Mouse (Mus musculus): ENCODE measurements at regions not wholly inside any gene's neighbourhood (a gene's known extent, or its start where the extent isn't known, plus 50 kb on each side); places are given as distances from the start of the nearest gene placed in this dataset.
"Not testable (repeated sequence)": the region's sequence is repeated elsewhere in the genome, so short reads cannot be mapped to it uniquely, and the experiment has no call there.

DNA sequence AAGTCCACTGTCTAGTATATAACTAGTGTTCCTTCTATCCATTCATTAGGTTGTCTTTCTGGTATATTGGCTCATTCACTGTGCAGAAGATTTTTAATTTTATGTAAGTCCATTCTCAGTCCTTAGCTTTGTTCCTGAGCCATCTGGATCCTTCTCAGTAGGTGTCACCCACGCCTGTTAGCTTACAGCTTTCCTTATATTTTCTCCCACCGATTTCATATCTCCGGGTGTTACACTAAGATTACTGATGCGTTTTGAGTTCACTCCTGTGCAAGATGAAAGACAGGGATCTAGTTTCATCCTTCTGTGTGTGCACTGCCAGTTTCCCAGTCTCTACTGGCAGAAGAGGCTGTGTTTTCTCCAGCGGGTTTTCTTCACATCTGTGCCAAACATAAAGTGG lies 122.3 kb downstream of the Cbln4 start:
- no peak overlapping the region for H3K27ac ChIP-seq (ENCODE audit: control insufficient read depth, low read depth, low read length)
- TF ChIP-seq ELF1 (IDR thresholded peaks at IDR 0.05; ENCODE audit: low read depth, low read length) (no peak), SIN3A (IDR thresholded peaks at IDR 0.05; ENCODE audit: low read length) (no peak), MAFK (IDR thresholded peaks at IDR 0.05; ENCODE audit: borderline replicate concordance, low read depth, low read length) (no peak), MAX (IDR thresholded peaks at IDR 0.05; ENCODE audit: low read length) (no peak), HCFC1 (IDR thresholded peaks at IDR 0.05; ENCODE audit: low read depth, low read length) (no peak), TBP (IDR thresholded peaks at IDR 0.05; ENCODE audit: low read depth, low read length) (no peak), CHD2 (IDR thresholded peaks at IDR 0.05; ENCODE audit: low read length) (no peak), ETS1 (IDR thresholded peaks at IDR 0.05; ENCODE audit: low read depth, low read length) (no peak), TCF12 (IDR thresholded peaks at IDR 0.05; ENCODE audit: low read depth, low read length) (no peak), SMC3 (IDR thresholded peaks at IDR 0.05; ENCODE audit: low read depth, low read length) (no peak), USF2 (IDR thresholded peaks at IDR 0.05; ENCODE audit: borderline replicate concordance in 1 of 2, insufficient read depth in 1 of 2, low read depth in 1 of 2, low read length in 2 of 2) (no peak), EP300 (IDR thresholded peaks at IDR 0.05; ENCODE audit: low read depth in 1 of 2, low read length in 2 of 2) (no peak), KAT2A (conservative IDR thresholded peaks at IDR 0.05; ENCODE audit: low read depth, low read length) (no peak), E2F4 (IDR thresholded peaks at IDR 0.05; ENCODE audit: borderline replicate concordance, low read depth, low read length) (no peak), POLR2AphosphoS5 (IDR thresholded peaks at IDR 0.05; ENCODE audit: borderline replicate concordance, low read depth, low read length) (no peak), JUND (IDR thresholded peaks at IDR 0.05; ENCODE audit: low read depth, low read length) (no peak), MEF2A (IDR thresholded peaks at IDR 0.05; ENCODE audit: extremely low read depth, insufficient replicate concordance, low read depth, low read length, poor library complexity, severe bottlenecking) (no peak), POLR2AphosphoS2 (IDR thresholded peaks at IDR 0.05; ENCODE audit: low read length) (no peak), CTCF (IDR thresholded peaks at IDR 0.05 in 2 of 3, conservative IDR thresholded peaks at IDR 0.05 in 1 of 3; ENCODE audit: control insufficient read depth in 1 of 3, insufficient read depth in 1 of 3, low read depth in 2 of 3, low read length in 3 of 3, poor library complexity in 1 of 3, severe bottlenecking in 1 of 3) (no peak)
- no peaks in the 10 kb centered on the region for H3K79me2 ChIP-seq (ENCODE audit: control insufficient read depth, insufficient read depth, low read length, poor library complexity)
- no peak for DNase-seq (ENCODE audit: low read depth, low spot score)
- no peaks in the 10 kb centered on the region for H3K36me3 ChIP-seq (ENCODE audit: control insufficient read depth in 1 of 2, insufficient read depth in 2 of 2, low read length in 2 of 2)
- no peaks in the 10 kb centered on the region for H3K4me1 ChIP-seq (ENCODE audit: control insufficient read depth in 1 of 2, insufficient read depth in 2 of 2, low read length in 2 of 2)
- no peaks in the 10 kb centered on the region for H3K27me3 ChIP-seq (ENCODE audit: control insufficient read depth in 1 of 2, insufficient read depth in 2 of 2, low read length in 2 of 2)
- H3K4me3 ChIP-seq (ENCODE audit: control insufficient read depth in 1 of 2, insufficient read depth in 1 of 2, low read depth in 2 of 2, low read length in 2 of 2) = no peak overlapping the region
- H3K9ac ChIP-seq (ENCODE audit: control insufficient read depth, low read depth, low read length, poor library complexity, severe bottlenecking) = no peak overlapping the region
- H3K9me3 ChIP-seq (replicated peaks; ENCODE audit: insufficient read depth, low read length) = no peaks in the 10 kb centered on the region

GRCm38 (mm10) chr2:171887306-171887705 lies 156.0 kb downstream of the Cbln4 start:
- no peaks in the 10 kb centered on the region for H3K27me3 ChIP-seq (ENCODE audit: control insufficient read depth in 1 of 2, insufficient read depth in 2 of 2, low read length in 2 of 2)
- no peak for DNase-seq (ENCODE audit: low read depth, low spot score)
- no peak overlapping the region for H3K9ac ChIP-seq (ENCODE audit: control insufficient read depth, low read depth, low read length, poor library complexity, severe bottlenecking)
- no peak for TF ChIP-seq MAX (IDR thresholded peaks at IDR 0.05; ENCODE audit: low read length)
- no peak for TF ChIP-seq CHD2 (IDR thresholded peaks at IDR 0.05; ENCODE audit: low read length)
- no peak for TF ChIP-seq SIN3A (IDR thresholded peaks at IDR 0.05; ENCODE audit: low read length)
- TF ChIP-seq ZC3H11A (IDR thresholded peaks at IDR 0.05; ENCODE audit: low read depth, low read length) = no peak
- TF ChIP-seq ELF1 (IDR thresholded peaks at IDR 0.05; ENCODE audit: low read depth, low read length) = no peak
- TF ChIP-seq USF2 (IDR thresholded peaks at IDR 0.05; ENCODE audit: borderline replicate concordance in 1 of 2, insufficient read depth in 1 of 2, low read depth in 1 of 2, low read length in 2 of 2) = no peak
- TF ChIP-seq POLR2A (IDR thresholded peaks at IDR 0.05; ENCODE audit: control insufficient read depth in 1 of 2, insufficient read depth in 1 of 2, low read depth in 1 of 2, low read length in 2 of 2, poor library complexity in 1 of 2) = no peak
- TF ChIP-seq POLR2AphosphoS2 (IDR thresholded peaks at IDR 0.05; ENCODE audit: low read length) = no peak
- no peak for TF ChIP-seq E2F4 (IDR thresholded peaks at IDR 0.05; ENCODE audit: borderline replicate concordance, low read depth, low read length)
- TF ChIP-seq POLR2AphosphoS5 (IDR thresholded peaks at IDR 0.05; ENCODE audit: borderline replicate concordance, low read depth, low read length) = no peak
- TF ChIP-seq UBTF (IDR thresholded peaks at IDR 0.05; ENCODE audit: borderline replicate concordance, insufficient read depth, low read depth, low read length) = no peak
- no peak for TF ChIP-seq NELFE (IDR thresholded peaks at IDR 0.05; ENCODE audit: low read depth, low read length)
- TF ChIP-seq TBP (IDR thresholded peaks at IDR 0.05; ENCODE audit: low read depth, low read length) = no peak
- TF ChIP-seq TCF12 (IDR thresholded peaks at IDR 0.05; ENCODE audit: low read depth, low read length) = no peak
- H3K36me3 ChIP-seq (ENCODE audit: control insufficient read depth in 1 of 2, insufficient read depth in 2 of 2, low read length in 2 of 2) = no peaks in the 10 kb centered on the region
- H3K79me2 ChIP-seq (ENCODE audit: control insufficient read depth, insufficient read depth, low read length, poor library complexity) = no peaks in the 10 kb centered on the region
- no peaks in the 10 kb centered on the region for H3K9me3 ChIP-seq (replicated peaks; ENCODE audit: insufficient read depth, low read length)
- H3K4me3 ChIP-seq (ENCODE audit: control insufficient read depth in 1 of 2, insufficient read depth in 1 of 2, low read depth in 2 of 2, low read length in 2 of 2) = no peak overlapping the region
- H3K4me1 ChIP-seq (ENCODE audit: control insufficient read depth in 1 of 2, insufficient read depth in 2 of 2, low read length in 2 of 2) = no peaks in the 10 kb centered on the region
- no peak overlapping the region for H3K27ac ChIP-seq (ENCODE audit: control insufficient read depth, low read depth, low read length)

DNA sequence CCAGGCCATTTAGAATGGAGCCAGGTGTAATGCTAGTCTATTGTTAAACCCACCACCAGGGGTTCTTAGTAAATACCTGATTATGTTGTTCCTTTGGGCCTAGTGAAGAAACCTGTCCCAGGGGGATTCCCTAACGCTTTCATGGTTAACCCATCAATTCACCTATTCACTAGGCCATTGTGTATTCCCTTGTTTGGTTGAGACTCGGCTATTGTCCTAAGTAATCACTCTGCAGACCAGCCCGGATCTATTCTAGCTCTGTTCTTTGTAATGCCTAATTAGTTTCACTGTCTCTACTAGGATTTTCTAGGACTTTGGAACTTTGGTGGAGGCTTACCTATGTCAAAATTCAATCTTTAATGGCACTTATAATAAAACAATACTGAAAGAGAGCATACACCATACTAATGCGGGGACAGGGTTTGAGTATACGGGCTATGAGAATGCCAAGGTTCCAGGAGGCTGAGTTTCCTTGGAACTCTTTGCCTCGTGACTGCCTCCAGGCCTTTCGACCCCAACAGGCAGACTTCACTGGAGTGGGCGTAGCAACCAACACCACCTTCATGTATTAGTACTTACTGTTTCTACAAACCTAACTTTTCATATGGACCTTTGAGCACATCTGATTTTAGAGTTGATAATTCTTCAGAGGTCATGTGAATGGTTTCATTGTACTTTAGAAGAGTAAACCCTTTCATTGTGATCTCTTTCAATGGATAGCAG lies 163.9 kb downstream of the Cbln4 start:
- H3K9me3 ChIP-seq (replicated peaks; ENCODE audit: insufficient read depth, low read length); H3K36me3 ChIP-seq (ENCODE audit: control insufficient read depth in 1 of 2, insufficient read depth in 2 of 2, low read length in 2 of 2); H3K79me2 ChIP-seq (ENCODE audit: control insufficient read depth, insufficient read depth, low read length, poor library complexity); H3K27ac ChIP-seq (ENCODE audit: control insufficient read depth, low read depth, low read length); DNase-seq (ENCODE audit: low read depth, low spot score); H3K4me3 ChIP-seq (ENCODE audit: control insufficient read depth in 1 of 2, insufficient read depth in 1 of 2, low read depth in 2 of 2, low read length in 2 of 2); H3K4me1 ChIP-seq (ENCODE audit: control insufficient read depth in 1 of 2, insufficient read depth in 2 of 2, low read length in 2 of 2); H3K27me3 ChIP-seq (ENCODE audit: control insufficient read depth in 1 of 2, insufficient read depth in 2 of 2, low read length in 2 of 2); H3K9ac ChIP-seq (ENCODE audit: control insufficient read depth, low read depth, low read length, poor library complexity, severe bottlenecking): not testable (repeated sequence)

Measured in MEL (cell line).